Comparison of ENCODE assay signal across 8 mouse cellular contexts in genomic region chr19:36090781-36091180, GRCm38 (mm10). TPM values are rescaled to one million over a fixed set of nuclear protein-coding genes. Genes with fewer than 3 reads are reported as not detected.
DNase-seq lines count a peak whose midpoint lies in the region; ATAC-seq and TF ChIP-seq lines count a peak whose summit lies in the region.

No protein-coding gene starts in this region.

- no peaks in the 10 kb centered on the region; the same call in 1 of the 2 replicates for H3K36me3 ChIP-seq in embryonic facial prominence, embryonic 11.5 days (replicated peaks; ENCODE audit: control insufficient read depth, insufficient read depth, low read depth, low read length)
- H3K36me3 ChIP-seq in embryonic facial prominence, embryonic 10.5 days (replicated peaks) = peaks cover 82% of the 10 kb centered on the region

- H3K4me3 ChIP-seq in embryonic facial prominence, embryonic 11.5 days (ENCODE audit: low read depth, low read length) = no peak overlapping the region
- no peak overlapping the region for H3K4me3 ChIP-seq in embryonic facial prominence, embryonic 10.5 days
- no peak overlapping the region for H3K4me3 ChIP-seq in lung, adult 2 months (replicated peaks; ENCODE audit: extremely low read depth, low read depth, low read length)

- no peaks in the 10 kb centered on the region for H3K4me1 ChIP-seq in embryonic facial prominence, embryonic 11.5 days (ENCODE audit: control insufficient read depth, insufficient read depth, low read length)
- H3K4me1 ChIP-seq in embryonic facial prominence, embryonic 10.5 days = no peaks in the 10 kb centered on the region
- H3K4me1 ChIP-seq in lung, adult 2 months (ENCODE audit: control insufficient read depth, insufficient read depth, low read length) = no peaks in the 10 kb centered on the region

- TF ChIP-seq CTCF in lung, adult 2 months (IDR thresholded peaks at IDR 0.05; ENCODE audit: insufficient read depth, low read length) = peak; percentile 23; the same call in 1 of the 2 replicates
- peak; percentile 50; the same call in 1 of the 2 replicates for TF ChIP-seq CTCF in brain, embryonic 14.5 days (IDR thresholded peaks at IDR 0.05; ENCODE audit: borderline replicate concordance, extremely low read depth, insufficient read depth, insufficient read length)

- no peak overlapping the region for H3K9ac ChIP-seq in embryonic facial prominence, embryonic 11.5 days (replicated peaks; ENCODE audit: low read length)

- no peaks in the 10 kb centered on the region for H3K27me3 ChIP-seq in embryonic facial prominence, embryonic 11.5 days (ENCODE audit: control insufficient read depth, insufficient read depth, low read length)
- no peaks in the 10 kb centered on the region for H3K27me3 ChIP-seq in embryonic facial prominence, embryonic 10.5 days (replicated peaks; ENCODE audit: low read depth, poor library complexity, severe bottlenecking)

- 58% methylated on average over 5 of the region's 5 CpGs for WGBS in embryonic facial prominence, embryonic 11.5 days
- 59% methylated on average over 5 of the region's 5 CpGs for WGBS in embryonic facial prominence, embryonic 10.5 days
- WGBS in lung, adult 2 months = 40% methylated on average over 5 of the region's 5 CpGs

- peak; percentile 61 for DNase-seq in embryonic facial prominence, embryonic 11.5 days (ENCODE audit: low spot score)
- no peak for DNase-seq in embryonic facial prominence, embryonic 10.5 days (ENCODE audit: low spot score)
- no peak for DNase-seq in lung, adult 2 months
- no peak for DNase-seq in lung, postnatal 4 days
- peak; percentile 63 for DNase-seq in brain, embryonic 14.5 days (ENCODE audit: low read depth)
- DNase-seq in adrenal gland, postnatal 36 days = no peak
- DNase-seq in cerebellum, postnatal 25 days = no peak

- H3K4me2 ChIP-seq in embryonic facial prominence, embryonic 11.5 days (ENCODE audit: low read depth, low read length) = no peak overlapping the region

- no peak for TF ChIP-seq POLR2A in lung, adult 2 months (IDR thresholded peaks at IDR 0.05; ENCODE audit: borderline replicate concordance, extremely low read depth, low read depth, low read length)
- no peak for TF ChIP-seq POLR2A in brain, embryonic 14.5 days (IDR thresholded peaks at IDR 0.05; ENCODE audit: borderline replicate concordance, extremely low read depth, insufficient read depth, insufficient read length, poor library complexity, severe bottlenecking)

- no peaks in the 10 kb centered on the region for H3K9me3 ChIP-seq in embryonic facial prominence, embryonic 11.5 days (replicated peaks; ENCODE audit: control insufficient read depth, low read length)
- no peaks in the 10 kb centered on the region for H3K9me3 ChIP-seq in embryonic facial prominence, embryonic 10.5 days

- no peak overlapping the region for H3K27ac ChIP-seq in embryonic facial prominence, embryonic 11.5 days (replicated peaks; ENCODE audit: low read depth, low read length)
- H3K27ac ChIP-seq in embryonic facial prominence, embryonic 10.5 days (replicated peaks) = no peak overlapping the region

- ATAC-seq in embryonic facial prominence, embryonic 11.5 days (replicated peaks; ENCODE audit: insufficient number of reproducible peaks, low FRiP score, low TSS enrichment, low read depth) = no peak
- ATAC-seq in megakaryocyte-erythroid progenitor cell, adult 5-6 weeks (replicated peaks; ENCODE audit: low FRiP score, low TSS enrichment, poor library complexity, severe bottlenecking) = peak; percentile 93

RNA-seq across cellular contexts. Expression of gene Rpp30, which starts 7.3 kb away (rescaled TPM):
- 98.2 and 118 TPM in 2 replicates for polyA plus RNA-seq in embryonic facial prominence, embryonic 11.5 days (2014; fragmentation: Nextera tagmentation; extraction: Ambion mirVana)
- polyA plus RNA-seq in embryonic facial prominence, embryonic 10.5 days (2016; fragmentation: Nextera tagmentation; extraction: Ambion mirVana) = 106 and 113 TPM in 2 replicates
- 1.9 and 4.4 TPM in 2 replicates for polyA plus RNA-seq in lung, adult 2 months (2012; rRNA removed)
- polyA plus RNA-seq in brain, embryonic 14.5 days (2012; rRNA removed) = 29.1 and 34.6 TPM in 2 replicates
- total RNA-seq in megakaryocyte-erythroid progenitor cell, adult 5-6 weeks (2014; fragmentation: Nextera tagmentation) = 52.0 and 57.9 TPM in 2 replicates
- 69.3 and 79.7 TPM in 2 replicates for total RNA-seq in megakaryocyte-erythroid progenitor cell, adult 5-6 weeks (2017)
- total RNA-seq in adrenal gland, postnatal 36 days (2021) = 10 to 100 TPM; 13.8 to 17.0 TPM

RNA-seq across cellular contexts. Expression of gene Ankrd1, which starts 29.1 kb away (rescaled TPM):
- polyA plus RNA-seq in embryonic facial prominence, embryonic 11.5 days (2014; fragmentation: Nextera tagmentation; extraction: Ambion mirVana) = 0.49 and 2.3 TPM in 2 replicates
- polyA plus RNA-seq in embryonic facial prominence, embryonic 10.5 days (2016; fragmentation: Nextera tagmentation; extraction: Ambion mirVana) = 0.31 and 1.4 TPM in 2 replicates
- 8.3 and 16.0 TPM in 2 replicates for polyA plus RNA-seq in lung, adult 2 months (2012; rRNA removed)
- polyA plus RNA-seq in brain, embryonic 14.5 days (2012; rRNA removed) = 0.06 and 0.18 TPM in 2 replicates
- total RNA-seq in megakaryocyte-erythroid progenitor cell, adult 5-6 weeks (2014; fragmentation: Nextera tagmentation) = not detected in 2 replicates
- total RNA-seq in megakaryocyte-erythroid progenitor cell, adult 5-6 weeks (2017) = not detected in 2 replicates
- not detected for total RNA-seq in adrenal gland, postnatal 36 days (2021)

RNA-seq across cellular contexts. Expression of gene Htr7, which starts 33.5 kb away (rescaled TPM):
- polyA plus RNA-seq in embryonic facial prominence, embryonic 11.5 days (2014; fragmentation: Nextera tagmentation; extraction: Ambion mirVana) = 0.32 and 0.55 TPM in 2 replicates
- polyA plus RNA-seq in embryonic facial prominence, embryonic 10.5 days (2016; fragmentation: Nextera tagmentation; extraction: Ambion mirVana) = 0.39 and 0.42 TPM in 2 replicates
- polyA plus RNA-seq in lung, adult 2 months (2012; rRNA removed) = 0.19 and 0.43 TPM in 2 replicates
- 4.0 and 6.4 TPM in 2 replicates for polyA plus RNA-seq in brain, embryonic 14.5 days (2012; rRNA removed)
- total RNA-seq in megakaryocyte-erythroid progenitor cell, adult 5-6 weeks (2014; fragmentation: Nextera tagmentation) = not detected in 2 replicates
- total RNA-seq in megakaryocyte-erythroid progenitor cell, adult 5-6 weeks (2017) = not detected in 2 replicates
- total RNA-seq in adrenal gland, postnatal 36 days (2021) = under 1 TPM in 1 of 2 experiments, not detected in 1; 0.20 TPM

Comparison
In these comparisons a context has a peak if more than half of its experiments do, and no peak if none do; other contexts are left out.
1. DNase-seq: peak in embryonic facial prominence, embryonic 11.5 days (single experiment) and brain, embryonic 14.5 days (single experiment); none in embryonic facial prominence, embryonic 10.5 days (single experiment), lung, adult 2 months (single experiment), lung, postnatal 4 days (0 of 2), adrenal gland, postnatal 36 days (0 of 2) and cerebellum, postnatal 25 days (0 of 2).